Mouse (Mus musculus): ENCODE data around the gene Igfbp5.

GRCm38 (mm10) chr1:72868429-72869215 lies 6.1 kb downstream of the Igfbp5 start:
- TF ChIP-seq CTCF (IDR thresholded peaks at IDR 0.05; ENCODE audit: borderline replicate concordance, extremely low read depth, insufficient read depth, insufficient read length) (no peak), POLR2A (IDR thresholded peaks at IDR 0.05; ENCODE audit: borderline replicate concordance, extremely low read depth, insufficient read depth, insufficient read length, poor library complexity, severe bottlenecking) (no peak)

Data from brain, embryonic 14.5 days (tissue).